Mouse (Mus musculus): Measurements from ENCODE around the gene Mlph. TPM values are rescaled to one million over a fixed set of nuclear protein-coding genes. Genes with fewer than 3 reads are reported as not detected.

Mlph gene
- polyA plus RNA-seq, 1 experiment from 2014 or later: 0.36 TPM

GRCm38 (mm10) chr1:90909631-90910152 lies 5.2 kb upstream of the Mlph start:
- H3K4me3 ChIP-seq (ENCODE audit: control insufficient read depth in 1 of 2, insufficient read depth in 1 of 2, low read depth in 1 of 2, low read length in 2 of 2): peak overlapping the region in 1 of 2 experiments; percentile 4; a peak in 2 of 4 replicates
- H3K36me3 ChIP-seq (ENCODE audit: control insufficient read depth, insufficient read depth, low read length): no peaks in the 10 kb centered on the region
- peak overlapping the region; percentile 40 for H3K4me2 ChIP-seq (ENCODE audit: low read length)
- H3K4me1 ChIP-seq (ENCODE audit: control insufficient read depth in 2 of 2, insufficient read depth in 2 of 2, low read length in 2 of 2): peaks cover 15 to 17% of the 10 kb centered on the region in 2 experiments
- 0 out of 4 replicates have a peak overlapping the region, but pooled peaks of 1 of the 2 experiments have one; percentile 10 for H3K27ac ChIP-seq (replicated peaks in 1 of 2; ENCODE audit: control insufficient read depth in 1 of 2, insufficient read depth in 1 of 2, low read depth in 2 of 2, low read length in 2 of 2)
- no peaks in the 10 kb centered on the region for H3K9me3 ChIP-seq (ENCODE audit: control insufficient read depth, low read length)
- H3K27me3 ChIP-seq (ENCODE audit: control insufficient read depth, insufficient read depth, low read length): 0 out of 2 replicates have a peak, but pooled peaks cover 10% of the 10 kb centered on the region
- 32% methylated on average over 17 of the region's 17 CpGs for WGBS
- H3K9ac ChIP-seq (ENCODE audit: low read length): peak overlapping the region; percentile 14; the same call in 1 of the 2 replicates
- no peak for ATAC-seq (ENCODE audit: insufficient number of reproducible peaks, insufficient read depth, low FRiP score, low read depth)

DNA sequence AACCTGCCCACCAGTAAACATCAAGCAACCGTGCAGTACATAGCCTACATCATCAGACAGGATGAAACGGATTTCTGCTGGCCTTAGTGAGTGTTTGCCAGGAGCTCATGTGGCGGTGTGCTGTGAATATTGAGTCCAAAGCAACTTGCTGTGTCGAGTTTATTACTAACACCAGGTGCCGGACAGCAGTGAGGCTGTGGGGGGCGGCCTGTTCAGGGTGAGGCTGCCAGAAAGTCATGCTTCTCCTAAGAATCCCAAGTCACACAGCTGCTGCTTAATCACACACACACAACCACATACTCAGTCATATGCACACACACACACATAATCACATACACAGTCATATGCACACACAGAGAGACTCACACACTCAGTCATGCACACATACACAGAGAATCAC lies 1.7 kb upstream of the Mlph start:
- no peak overlapping the region for H3K9ac ChIP-seq (ENCODE audit: low read length)
- no peak overlapping the region for H3K27ac ChIP-seq (replicated peaks in 1 of 2; ENCODE audit: control insufficient read depth in 1 of 2, insufficient read depth in 1 of 2, low read depth in 2 of 2, low read length in 2 of 2)
- 74% methylated on average over 6 of the region's 6 CpGs for WGBS
- H3K36me3 ChIP-seq (ENCODE audit: control insufficient read depth, insufficient read depth, low read length): no peaks in the 10 kb centered on the region
- no peak for ATAC-seq (ENCODE audit: insufficient number of reproducible peaks, insufficient read depth, low FRiP score, low read depth)
- no peaks in the 10 kb centered on the region for H3K9me3 ChIP-seq (ENCODE audit: control insufficient read depth, low read length)
- H3K4me3 ChIP-seq (ENCODE audit: control insufficient read depth in 1 of 2, insufficient read depth in 1 of 2, low read depth in 1 of 2, low read length in 2 of 2): no peak overlapping the region
- peaks cover 14% of the 10 kb centered on the region; the same call in 1 of the 2 replicates for H3K27me3 ChIP-seq (ENCODE audit: control insufficient read depth, insufficient read depth, low read length)
- no peak overlapping the region for H3K4me2 ChIP-seq (ENCODE audit: low read length)
- peaks cover 24 to 41% of the 10 kb centered on the region in 2 experiments for H3K4me1 ChIP-seq (ENCODE audit: control insufficient read depth in 2 of 2, insufficient read depth in 2 of 2, low read length in 2 of 2)

GRCm38 (mm10) chr1:90917509-90917908 lies 2.6 kb downstream of the Mlph start:
- peaks cover 4% of the 10 kb centered on the region; the same call in 1 of the 2 replicates for H3K27me3 ChIP-seq (ENCODE audit: control insufficient read depth, insufficient read depth, low read length)
- no peak overlapping the region for H3K27ac ChIP-seq (replicated peaks in 1 of 2; ENCODE audit: control insufficient read depth in 1 of 2, insufficient read depth in 1 of 2, low read depth in 2 of 2, low read length in 2 of 2)
- H3K36me3 ChIP-seq (ENCODE audit: control insufficient read depth, insufficient read depth, low read length): no peaks in the 10 kb centered on the region
- H3K4me1 ChIP-seq (ENCODE audit: control insufficient read depth in 2 of 2, insufficient read depth in 2 of 2, low read length in 2 of 2): peaks cover 11 to 27% of the 10 kb centered on the region in 2 experiments
- no peak overlapping the region for H3K9ac ChIP-seq (ENCODE audit: low read length)
- H3K4me2 ChIP-seq (ENCODE audit: low read length): no peak overlapping the region
- no peak overlapping the region for H3K4me3 ChIP-seq (ENCODE audit: control insufficient read depth in 1 of 2, insufficient read depth in 1 of 2, low read depth in 1 of 2, low read length in 2 of 2)
- H3K9me3 ChIP-seq (ENCODE audit: control insufficient read depth, low read length): peaks cover 10% of the 10 kb centered on the region
- peak; percentile 37; the same call in 1 of the 2 replicates for ATAC-seq (ENCODE audit: insufficient number of reproducible peaks, insufficient read depth, low FRiP score, low read depth)
- 37% methylated on average over 6 of the region's 6 CpGs for WGBS

DNA sequence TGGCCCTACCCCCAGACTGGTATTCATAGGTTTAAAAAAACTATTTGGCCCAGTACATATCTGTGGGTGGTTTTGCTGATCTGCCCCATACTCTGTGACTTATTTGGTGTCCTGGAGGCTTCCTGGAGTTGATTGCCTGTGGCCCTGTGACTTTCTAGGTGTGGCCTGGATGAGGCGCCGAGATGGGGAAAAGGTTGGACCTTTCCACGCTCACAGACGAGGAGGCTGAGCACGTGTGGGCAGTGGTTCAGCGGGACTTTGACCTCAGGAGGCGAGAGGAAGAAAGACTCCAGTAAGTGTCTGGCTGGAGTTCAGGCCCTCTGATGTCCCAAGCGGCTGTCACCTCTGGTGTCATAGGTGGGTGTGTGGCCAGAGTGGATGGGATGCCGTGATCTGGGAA lies 6.8 kb downstream of the Mlph start:
- Histone ChIP-seq H3K9ac (ENCODE audit: low read length) (no peak overlapping the region), H3K4me2 (ENCODE audit: low read length) (no peak overlapping the region), H3K27ac (replicated peaks in 1 of 2; ENCODE audit: control insufficient read depth in 1 of 2, insufficient read depth in 1 of 2, low read depth in 2 of 2, low read length in 2 of 2) (no peak overlapping the region), H3K4me1 (ENCODE audit: control insufficient read depth in 2 of 2, insufficient read depth in 2 of 2, low read length in 2 of 2) (peaks cover 8 to 15% of the 10 kb centered on the region in 2 experiments), H3K4me3 (ENCODE audit: control insufficient read depth in 1 of 2, insufficient read depth in 1 of 2, low read depth in 1 of 2, low read length in 2 of 2) (no peak overlapping the region), H3K9me3 (ENCODE audit: control insufficient read depth, low read length) (peaks cover 10% of the 10 kb centered on the region), H3K27me3 (ENCODE audit: control insufficient read depth, insufficient read depth, low read length) (0 out of 2 replicates have a peak, but pooled peaks cover 4% of the 10 kb centered on the region), H3K36me3 (ENCODE audit: control insufficient read depth, insufficient read depth, low read length) (no peaks in the 10 kb centered on the region)
- 85% methylated on average over 9 of the region's 9 CpGs for WGBS
- ATAC-seq (ENCODE audit: insufficient number of reproducible peaks, insufficient read depth, low FRiP score, low read depth): no peak

GRCm38 (mm10) chr1:90926030-90926429 lies 11.1 kb downstream of the Mlph start:
- Histone ChIP-seq H3K9ac (ENCODE audit: low read length) (no peak overlapping the region), H3K27me3 (ENCODE audit: control insufficient read depth, insufficient read depth, low read length) (no peaks in the 10 kb centered on the region), H3K4me1 (ENCODE audit: control insufficient read depth in 2 of 2, insufficient read depth in 2 of 2, low read length in 2 of 2) (peaks cover 11 to 17% of the 10 kb centered on the region in 2 experiments), H3K4me3 (ENCODE audit: control insufficient read depth in 1 of 2, insufficient read depth in 1 of 2, low read depth in 1 of 2, low read length in 2 of 2) (no peak overlapping the region), H3K36me3 (ENCODE audit: control insufficient read depth, insufficient read depth, low read length) (no peaks in the 10 kb centered on the region), H3K9me3 (ENCODE audit: control insufficient read depth, low read length) (0 out of 2 replicates have a peak, but pooled peaks cover 2% of the 10 kb centered on the region), H3K27ac (replicated peaks in 1 of 2; ENCODE audit: control insufficient read depth in 1 of 2, insufficient read depth in 1 of 2, low read depth in 2 of 2, low read length in 2 of 2) (no peak overlapping the region), H3K4me2 (ENCODE audit: low read length) (no peak overlapping the region)
- ATAC-seq (ENCODE audit: insufficient number of reproducible peaks, insufficient read depth, low FRiP score, low read depth): no peak
- 61% methylated on average over 4 of the region's 4 CpGs for WGBS

DNA sequence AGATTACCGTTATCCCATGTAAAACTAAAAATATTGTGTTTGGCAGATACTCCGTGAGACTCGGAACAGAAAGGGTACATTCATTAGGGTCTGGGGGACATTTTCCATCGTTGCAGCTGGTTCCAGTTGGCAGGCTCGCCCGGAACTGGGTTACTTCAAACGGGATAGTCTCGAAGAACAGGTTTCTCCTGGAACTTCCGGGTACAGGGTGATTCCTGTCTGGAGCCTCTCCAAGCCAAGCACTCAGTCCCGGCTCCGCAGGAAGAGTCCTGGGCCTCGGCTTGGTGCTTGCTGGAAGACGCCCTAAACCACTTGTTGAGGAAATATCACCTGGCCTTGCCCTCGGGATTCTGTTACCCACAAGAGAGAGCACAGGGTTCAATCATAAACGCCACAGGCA lies 12.4 kb downstream of the Mlph start:
- WGBS: 39% methylated on average over 15 of the region's 15 CpGs
- no peaks in the 10 kb centered on the region for H3K27me3 ChIP-seq (ENCODE audit: control insufficient read depth, insufficient read depth, low read length)
- H3K4me2 ChIP-seq (ENCODE audit: low read length): peak overlapping the region; percentile 79
- no peak overlapping the region for H3K9ac ChIP-seq (ENCODE audit: low read length)
- H3K4me3 ChIP-seq (ENCODE audit: control insufficient read depth in 1 of 2, insufficient read depth in 1 of 2, low read depth in 1 of 2, low read length in 2 of 2): no peak overlapping the region
- no peaks in the 10 kb centered on the region for H3K36me3 ChIP-seq (ENCODE audit: control insufficient read depth, insufficient read depth, low read length)
- H3K27ac ChIP-seq (replicated peaks in 1 of 2; ENCODE audit: control insufficient read depth in 1 of 2, insufficient read depth in 1 of 2, low read depth in 2 of 2, low read length in 2 of 2): no peak overlapping the region
- H3K9me3 ChIP-seq (ENCODE audit: control insufficient read depth, low read length): 0 out of 2 replicates have a peak, but pooled peaks cover 2% of the 10 kb centered on the region
- peak; percentile 9; the same call in 1 of the 2 replicates for ATAC-seq (ENCODE audit: insufficient number of reproducible peaks, insufficient read depth, low FRiP score, low read depth)
- peaks cover 11 to 17% of the 10 kb centered on the region in 2 experiments for H3K4me1 ChIP-seq (ENCODE audit: control insufficient read depth in 2 of 2, insufficient read depth in 2 of 2, low read length in 2 of 2)

DNA sequence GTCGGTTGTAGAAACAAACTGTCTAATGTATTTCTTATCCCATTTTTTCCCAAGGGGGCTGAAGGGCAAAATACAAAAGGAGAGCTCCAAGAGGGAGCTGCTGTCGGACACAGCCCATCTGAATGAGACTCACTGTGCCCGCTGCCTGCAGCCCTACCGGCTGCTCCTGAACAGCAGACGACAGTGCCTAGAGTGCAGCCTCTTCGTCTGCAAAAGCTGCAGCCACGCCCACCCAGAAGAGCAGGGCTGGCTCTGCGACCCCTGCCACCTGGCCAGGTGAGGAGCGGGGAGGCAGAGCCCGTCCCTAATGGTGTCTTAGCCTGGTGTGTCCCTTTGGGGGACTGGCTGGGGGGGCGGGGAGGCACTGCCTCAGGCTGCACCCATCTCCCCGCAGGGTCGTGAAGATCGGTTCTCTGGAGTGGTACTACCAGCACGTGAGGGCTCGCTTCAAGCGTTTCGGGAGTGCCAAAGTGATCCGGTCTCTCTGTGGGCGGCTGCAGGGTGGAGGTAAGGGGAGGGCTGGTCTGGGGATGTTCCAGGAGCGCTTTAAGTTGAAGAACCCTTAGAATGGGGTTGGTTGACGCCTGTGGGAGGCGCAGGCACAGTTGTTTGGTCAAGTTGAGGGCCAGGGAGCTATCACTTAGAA lies 13.2 kb downstream of the Mlph start:
- Histone ChIP-seq H3K27me3 (ENCODE audit: control insufficient read depth, insufficient read depth, low read length) (no peaks in the 10 kb centered on the region), H3K4me1 (ENCODE audit: control insufficient read depth in 2 of 2, insufficient read depth in 2 of 2, low read length in 2 of 2) (peaks cover 15 to 21% of the 10 kb centered on the region in 2 experiments), H3K9me3 (ENCODE audit: control insufficient read depth, low read length) (0 out of 2 replicates have a peak, but pooled peaks cover 2% of the 10 kb centered on the region), H3K4me3 (ENCODE audit: control insufficient read depth in 1 of 2, insufficient read depth in 1 of 2, low read depth in 1 of 2, low read length in 2 of 2) (peak overlapping the region; percentile 16 to 38), H3K27ac (replicated peaks in 1 of 2; ENCODE audit: control insufficient read depth in 1 of 2, insufficient read depth in 1 of 2, low read depth in 2 of 2, low read length in 2 of 2) (no peak overlapping the region), H3K36me3 (ENCODE audit: control insufficient read depth, insufficient read depth, low read length) (no peaks in the 10 kb centered on the region), H3K4me2 (ENCODE audit: low read length) (peak overlapping the region; percentile 79), H3K9ac (ENCODE audit: low read length) (peak overlapping the region; percentile 65)
- ATAC-seq (ENCODE audit: insufficient number of reproducible peaks, insufficient read depth, low FRiP score, low read depth): 0 out of 2 replicates have a peak, but pooled peaks have one; percentile 29
- 1% methylated on average over 23 of the region's 23 CpGs for WGBS

Measured in heart, embryonic 14.5 days (tissue).